8 mouse cellular contexts compared by ENCODE assay signal in the genomic region with DNA sequence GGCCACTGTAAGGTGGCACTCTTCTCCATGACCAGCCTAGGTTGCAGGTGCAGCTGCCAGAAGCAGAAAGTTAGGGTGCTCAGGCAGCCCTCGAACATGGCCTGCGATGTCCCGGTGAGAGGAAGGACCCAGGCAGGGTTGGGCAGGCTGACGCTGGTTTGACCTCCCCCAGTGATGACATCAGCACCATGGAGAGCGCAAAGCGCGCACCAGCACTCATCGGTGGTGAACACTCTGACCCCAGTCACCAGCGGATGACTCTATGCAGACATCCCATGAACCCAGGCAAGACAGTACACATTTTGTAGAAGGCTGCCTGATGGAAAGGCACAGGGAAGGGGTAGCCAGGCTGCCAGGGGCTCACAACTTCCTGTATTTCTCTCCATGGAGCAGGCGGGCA.
DNase-seq lines count a peak whose midpoint lies in the region; ATAC-seq and TF ChIP-seq lines count a peak whose summit lies in the region.

No protein-coding gene starts in this region.

- H3K27ac ChIP-seq in neural tube, embryonic 11.5 days (ENCODE audit: low read depth, low read length) = no peak overlapping the region
- no peak overlapping the region for H3K27ac ChIP-seq in layer of hippocampus, adult 2 months

- peaks cover 2% of the 10 kb centered on the region; the same call in 1 of the 2 replicates for H3K4me1 ChIP-seq in neural tube, embryonic 11.5 days (ENCODE audit: control insufficient read depth, insufficient read depth, low read length)

- H3K4me2 ChIP-seq in neural tube, embryonic 11.5 days (ENCODE audit: low read depth) = no peak overlapping the region

- 4% methylated on average over 10 of the region's 10 CpGs for WGBS in neural tube, embryonic 11.5 days

- H3K4me3 ChIP-seq in neural tube, embryonic 11.5 days (ENCODE audit: low read depth, low read length) = no peak overlapping the region
- H3K4me3 ChIP-seq in layer of hippocampus, adult 2 months = no peak overlapping the region

- ATAC-seq in neural tube, embryonic 11.5 days (ENCODE audit: insufficient read depth, low FRiP score, low TSS enrichment) = no peak

- no peaks in the 10 kb centered on the region for H3K27me3 ChIP-seq in neural tube, embryonic 11.5 days (ENCODE audit: control insufficient read depth, insufficient read depth, low read length)

- H3K36me3 ChIP-seq in neural tube, embryonic 11.5 days (ENCODE audit: control insufficient read depth, insufficient read depth, low read length) = no peaks in the 10 kb centered on the region

- no peaks in the 10 kb centered on the region for H3K9me3 ChIP-seq in neural tube, embryonic 11.5 days (ENCODE audit: control insufficient read depth, low read length)

- H3K9ac ChIP-seq in neural tube, embryonic 11.5 days (ENCODE audit: low read length) = no peak overlapping the region

- DNase-seq in kidney, adult 18-20 months = peak; percentile 6
- DNase-seq in kidney, adult 11 months = no peak
- peak; percentile 22 to 23 for DNase-seq in adrenal gland, adult 18-20 months (ENCODE audit: low spot score in 2 of 2)
- peak; percentile 48 for DNase-seq in induced T-regulatory cell, adult 2 months (ENCODE audit: low read depth)
- peak; percentile 65 for DNase-seq in neural tube, embryonic 11.5 days (ENCODE audit: low spot score)
- no peak for DNase-seq in layer of hippocampus, adult 2 months (ENCODE audit: low spot score in 2 of 2)
- DNase-seq in right cerebral cortex, postnatal 10 days (ENCODE audit: low spot score in 2 of 2) = no peak
- DNase-seq in cerebellum, postnatal 14 days = no peak

- no peak for TF ChIP-seq CTCF in layer of hippocampus, adult 2 months (conservative IDR thresholded peaks at IDR 0.05)

Comparison
In these comparisons a context has a peak if more than half of its experiments do, and no peak if none do; other contexts are left out.
1. DNase-seq: peak in kidney, adult 18-20 months (single experiment), adrenal gland, adult 18-20 months (2 of 2), induced T-regulatory cell, adult 2 months (single experiment) and neural tube, embryonic 11.5 days (single experiment); none in kidney, adult 11 months (single experiment), layer of hippocampus, adult 2 months (0 of 2), right cerebral cortex, postnatal 10 days (0 of 2) and cerebellum, postnatal 14 days (0 of 2).